Mouse (Mus musculus): ENCODE results near the gene Vsir. TPM values are rescaled to one million over a fixed set of nuclear protein-coding genes. Genes with fewer than 3 reads are reported as not detected.

The Vsir gene
- polyA plus RNA-seq (2015; fragmentation: Nextera tagmentation; extraction: Ambion mirVana): 2.4 and 3.2 TPM in 2 replicates

GRCm38 (mm10) chr10:60346701-60347405, at the start of gene Vsir:
TSS of gene Vsir (plus strand) at chr10:60346851.
- Histone ChIP-seq H3K9me3 (no peaks in the 10 kb centered on the region), H3K27ac (replicated peaks) (peak within 1 kb of the TSS; percentile 25), H3K27me3 (replicated peaks) (peaks cover 3% of the 10 kb centered on the region; the same call in 1 of the 2 replicates), H3K4me2 (peak within 1 kb of the TSS; percentile 66), H3K4me3 (peak within 1 kb of the TSS; percentile 46), H3K9ac (peak within 1 kb of the TSS; percentile 71), H3K4me1 (peaks cover 50% of the 10 kb centered on the region), H3K36me3 (no peaks in the 10 kb centered on the region)
- WGBS: under 1% methylated on average over 37 of the region's 37 CpGs
- ATAC-seq (ENCODE audit: extremely low read depth, insufficient number of reproducible peaks, low FRiP score, low TSS enrichment): no peak

GRCm38 (mm10) chr10:60299636-60300035, 47.0 kb upstream of the Vsir start:
- ATAC-seq (ENCODE audit: extremely low read depth, insufficient number of reproducible peaks, low FRiP score, low TSS enrichment): no peak
- WGBS: 88% methylated on average over 12 of the region's 12 CpGs
- Histone ChIP-seq H3K4me3 (no peak overlapping the region), H3K4me1 (peaks cover 7% of the 10 kb centered on the region), H3K27ac (replicated peaks) (no peak overlapping the region), H3K4me2 (no peak overlapping the region), H3K9ac (no peak overlapping the region), H3K9me3 (no peaks in the 10 kb centered on the region), H3K27me3 (replicated peaks) (no peaks in the 10 kb centered on the region), H3K36me3 (peaks cover 85% of the 10 kb centered on the region)

GRCm38 (mm10) chr10:60303419-60303818, 43.2 kb upstream of the Vsir start:
- no peak overlapping the region for H3K4me2 ChIP-seq
- no peaks in the 10 kb centered on the region; the same call in 1 of the 2 replicates for H3K4me1 ChIP-seq
- H3K4me3 ChIP-seq: no peak overlapping the region
- H3K27me3 ChIP-seq (replicated peaks): no peaks in the 10 kb centered on the region
- no peak overlapping the region for H3K27ac ChIP-seq (replicated peaks)
- H3K9ac ChIP-seq: no peak overlapping the region
- WGBS: 79% methylated on average over 17 of the region's 17 CpGs
- H3K9me3 ChIP-seq: no peaks in the 10 kb centered on the region
- peaks cover 53% of the 10 kb centered on the region for H3K36me3 ChIP-seq
- no peak for ATAC-seq (ENCODE audit: extremely low read depth, insufficient number of reproducible peaks, low FRiP score, low TSS enrichment)

GRCm38 (mm10) chr10:60304854-60305628, 41.6 kb upstream of the Vsir start:
- Histone ChIP-seq H3K9ac (no peak overlapping the region), H3K4me1 (no peaks in the 10 kb centered on the region; the same call in 1 of the 2 replicates), H3K4me3 (no peak overlapping the region), H3K27me3 (replicated peaks) (no peaks in the 10 kb centered on the region), H3K4me2 (no peak overlapping the region), H3K36me3 (peaks cover 37% of the 10 kb centered on the region), H3K27ac (replicated peaks) (no peak overlapping the region), H3K9me3 (no peaks in the 10 kb centered on the region)
- 56% methylated on average over 15 of the region's 15 CpGs for WGBS
- no peak for ATAC-seq (ENCODE audit: extremely low read depth, insufficient number of reproducible peaks, low FRiP score, low TSS enrichment)

- Histone ChIP-seq H3K4me3 (no peak overlapping the region), H3K9me3 (no peaks in the 10 kb centered on the region), H3K4me1 (no peaks in the 10 kb centered on the region), H3K9ac (no peak overlapping the region), H3K36me3 (no peaks in the 10 kb centered on the region), H3K27ac (replicated peaks) (no peak overlapping the region), H3K27me3 (replicated peaks) (no peaks in the 10 kb centered on the region), H3K4me2 (no peak overlapping the region)
- WGBS: 82% methylated on average over 13 of the region's 13 CpGs
- no peak for ATAC-seq (ENCODE audit: extremely low read depth, insufficient number of reproducible peaks, low FRiP score, low TSS enrichment)
These were observed 36.0 kb upstream of the Vsir start for GRCm38 (mm10) chr10:60310629-60311028.

- WGBS: 71% methylated on average over 5 of the region's 5 CpGs
- Histone ChIP-seq H3K27me3 (replicated peaks) (no peaks in the 10 kb centered on the region), H3K9ac (no peak overlapping the region), H3K4me2 (no peak overlapping the region), H3K27ac (replicated peaks) (no peak overlapping the region), H3K4me1 (0 out of 2 replicates have a peak, but pooled peaks cover under 1% of the 10 kb centered on the region), H3K4me3 (no peak overlapping the region), H3K9me3 (no peaks in the 10 kb centered on the region), H3K36me3 (no peaks in the 10 kb centered on the region)
- no peak for ATAC-seq (ENCODE audit: extremely low read depth, insufficient number of reproducible peaks, low FRiP score, low TSS enrichment)
These were observed 33.0 kb upstream of the Vsir start for GRCm38 (mm10) chr10:60313606-60314005.

- Histone ChIP-seq H3K4me3 (no peak overlapping the region), H3K27ac (replicated peaks) (no peak overlapping the region), H3K4me1 (peaks cover 3% of the 10 kb centered on the region; the same call in 1 of the 2 replicates), H3K4me2 (no peak overlapping the region), H3K9me3 (no peaks in the 10 kb centered on the region; the same call in 1 of the 2 replicates), H3K36me3 (no peaks in the 10 kb centered on the region), H3K9ac (no peak overlapping the region), H3K27me3 (replicated peaks) (no peaks in the 10 kb centered on the region)
- 85% methylated on average over 4 of the region's 4 CpGs for WGBS
- ATAC-seq (ENCODE audit: extremely low read depth, insufficient number of reproducible peaks, low FRiP score, low TSS enrichment): no peak
These were observed 30.5 kb upstream of the Vsir start for GRCm38 (mm10) chr10:60316166-60316565.

- H3K9me3 ChIP-seq: no peaks in the 10 kb centered on the region
- ATAC-seq (ENCODE audit: extremely low read depth, insufficient number of reproducible peaks, low FRiP score, low TSS enrichment): 0 out of 2 replicates have a peak, but pooled peaks have one; percentile 26
- no peak overlapping the region for H3K4me2 ChIP-seq
- 0 out of 2 replicates have a peak overlapping the region, but pooled peaks have one; percentile 20 for H3K27ac ChIP-seq (replicated peaks)
- H3K36me3 ChIP-seq: no peaks in the 10 kb centered on the region
- WGBS: 51% methylated on average over 11 of the region's 11 CpGs
- peaks cover 11% of the 10 kb centered on the region for H3K27me3 ChIP-seq (replicated peaks)
- no peak overlapping the region for H3K9ac ChIP-seq
- H3K4me1 ChIP-seq: peaks cover 21% of the 10 kb centered on the region
- H3K4me3 ChIP-seq: no peak overlapping the region
These were observed 17.5 kb upstream of the Vsir start for GRCm38 (mm10) chr10:60328963-60329650.

- Histone ChIP-seq H3K27ac (replicated peaks) (no peak overlapping the region), H3K4me2 (no peak overlapping the region), H3K9me3 (no peaks in the 10 kb centered on the region), H3K4me3 (no peak overlapping the region), H3K9ac (no peak overlapping the region), H3K27me3 (replicated peaks) (peaks cover 18% of the 10 kb centered on the region), H3K36me3 (no peaks in the 10 kb centered on the region), H3K4me1 (peaks cover 22% of the 10 kb centered on the region)
- ATAC-seq (ENCODE audit: extremely low read depth, insufficient number of reproducible peaks, low FRiP score, low TSS enrichment): no peak
- WGBS: 45% methylated on average over 7 of the region's 7 CpGs
These were observed 12.1 kb upstream of the Vsir start for GRCm38 (mm10) chr10:60334583-60334982.

GRCm38 (mm10) chr10:60335021-60335420, 11.6 kb upstream of the Vsir start:
- Histone ChIP-seq H3K9me3 (no peaks in the 10 kb centered on the region), H3K4me2 (no peak overlapping the region), H3K36me3 (no peaks in the 10 kb centered on the region), H3K27ac (replicated peaks) (no peak overlapping the region), H3K4me3 (no peak overlapping the region), H3K4me1 (peaks cover 17% of the 10 kb centered on the region), H3K27me3 (replicated peaks) (peaks cover 18% of the 10 kb centered on the region), H3K9ac (no peak overlapping the region)
- WGBS: 90% methylated on average over 4 of the region's 4 CpGs
- no peak for ATAC-seq (ENCODE audit: extremely low read depth, insufficient number of reproducible peaks, low FRiP score, low TSS enrichment)

- WGBS: 69% methylated on average over 9 of the region's 9 CpGs
- H3K4me1 ChIP-seq: peaks cover 8% of the 10 kb centered on the region
- H3K4me3 ChIP-seq: no peak overlapping the region
- no peak overlapping the region for H3K9ac ChIP-seq
- no peaks in the 10 kb centered on the region for H3K9me3 ChIP-seq
- no peak for ATAC-seq (ENCODE audit: extremely low read depth, insufficient number of reproducible peaks, low FRiP score, low TSS enrichment)
- no peaks in the 10 kb centered on the region for H3K36me3 ChIP-seq
- no peak overlapping the region for H3K27ac ChIP-seq (replicated peaks)
- H3K27me3 ChIP-seq (replicated peaks): no peaks in the 10 kb centered on the region; the same call in 1 of the 2 replicates
- no peak overlapping the region for H3K4me2 ChIP-seq
These were observed 5.1 kb upstream of the Vsir start for GRCm38 (mm10) chr10:60341528-60341927.
